Mouse (Mus musculus): Measurements from ENCODE around the gene Sipa1l2. TPM values are rescaled to one million over a fixed set of nuclear protein-coding genes. Genes with fewer than 3 reads are reported as not detected.

Gene Sipa1l2
- total RNA-seq, 2 experiments from 2014 or later = 36.4 to 40.7 TPM

DNA sequence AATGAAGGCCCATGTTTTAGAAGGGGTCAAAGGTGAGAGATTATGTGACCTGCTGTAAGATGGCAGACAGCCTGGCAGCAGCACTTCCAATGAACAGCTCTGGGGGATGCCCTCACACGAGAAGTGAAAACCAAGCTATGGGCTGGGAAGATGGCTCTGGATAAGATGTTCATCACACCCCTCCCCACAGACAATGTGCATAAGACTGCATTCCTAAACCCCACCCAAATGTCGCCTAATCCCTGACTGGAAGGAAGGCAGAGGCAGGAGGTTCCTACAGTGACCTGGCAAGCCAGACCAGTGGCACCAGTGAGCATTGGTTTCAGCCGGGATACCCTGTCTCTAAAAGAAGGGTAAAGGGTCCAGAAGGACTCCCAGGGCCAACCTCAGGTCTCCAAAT lies 83.9 kb downstream of the Sipa1l2 start:
- intact Hi-C loops (cut with DNase I) = no loop called here
- DNase-seq = no peak

DNA sequence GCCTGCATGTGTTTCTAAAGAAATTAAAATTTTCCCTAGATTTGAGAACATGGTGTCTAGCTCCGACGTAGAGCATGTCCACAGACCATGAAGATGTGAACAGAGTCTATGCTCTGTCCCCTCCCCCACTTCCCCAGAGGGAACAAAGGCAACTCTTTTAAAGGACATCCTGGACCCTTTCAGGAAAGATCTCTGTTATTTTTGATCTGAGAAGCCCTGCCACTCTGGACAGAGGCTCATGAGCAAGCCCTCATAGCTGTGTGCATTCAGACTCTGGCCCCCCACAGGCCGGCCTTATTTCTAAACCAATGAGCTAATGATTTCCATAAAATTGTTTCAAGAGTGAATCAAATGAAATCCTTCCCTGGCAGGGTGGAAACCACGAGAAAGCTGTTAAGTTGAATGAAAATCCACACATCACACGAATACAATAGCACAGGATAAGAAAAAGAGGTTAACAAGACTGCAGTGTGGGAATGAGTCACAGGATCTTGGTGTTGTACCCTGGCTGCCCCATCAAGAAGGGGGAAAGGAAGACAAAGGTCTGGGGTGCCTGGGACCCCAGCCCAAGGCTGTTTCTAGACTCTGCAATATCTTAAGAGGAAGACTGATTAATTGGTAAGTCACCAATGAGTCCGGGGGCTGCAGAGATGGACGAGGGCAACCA lies 84.9 kb downstream of the Sipa1l2 start:
- intact Hi-C loops (cut with DNase I) = no loop called here
- DNase-seq = no peak

GRCm38 (mm10) chr8:125482491-125483096 lies 87.0 kb downstream of the Sipa1l2 start:
- intact Hi-C loops (cut with DNase I) = no loop called here
- DNase-seq = no peak

DNA sequence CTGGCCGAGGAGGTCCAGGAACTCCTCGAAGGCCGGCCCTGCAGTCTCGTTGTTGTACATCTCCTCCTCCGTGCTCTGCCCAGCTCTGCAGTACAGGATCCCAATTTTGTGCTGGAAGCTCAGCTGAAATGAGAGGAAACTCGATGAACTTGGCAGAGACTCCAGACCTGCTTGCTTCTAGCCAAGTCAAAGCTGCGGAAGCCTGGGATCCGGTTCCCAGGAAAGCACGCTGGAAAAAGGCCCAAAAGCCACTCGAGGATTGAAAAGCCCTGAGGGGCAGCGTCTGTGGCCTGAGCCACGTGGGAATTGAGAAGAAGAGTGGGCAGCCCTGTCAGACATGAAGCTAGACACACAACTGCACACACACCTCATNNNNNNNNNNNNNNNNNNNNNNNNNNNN lies 94.7 kb downstream of the Sipa1l2 start:
- peak; percentile 64 to 71 for DNase-seq
- intact Hi-C loops (cut with DNase I) = loop anchor here (5.0 kb wide), 1 partner anchor 47 kb away; no protein-coding TSS in a partner anchor

DNA sequence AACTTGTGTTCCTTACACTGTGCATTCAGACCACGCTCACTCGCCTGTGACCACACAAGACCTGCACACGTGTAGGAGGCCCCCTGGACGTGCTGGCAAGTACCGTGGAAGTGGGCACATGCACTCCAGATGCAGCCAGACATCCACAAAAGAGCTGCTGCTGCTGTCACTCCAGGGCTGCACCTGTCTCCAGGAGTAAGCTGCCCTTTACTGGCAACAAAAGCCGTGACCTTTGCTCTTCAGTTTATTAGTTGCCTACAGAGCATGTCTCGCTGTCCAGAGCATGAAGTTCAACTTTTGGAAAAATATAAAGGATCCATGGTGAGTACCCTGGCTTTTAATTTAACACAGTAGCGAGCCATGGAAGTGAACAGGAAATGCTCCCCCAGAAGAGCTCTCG lies 98.2 kb downstream of the Sipa1l2 start:
- no peak for DNase-seq
- intact Hi-C loops (cut with DNase I) = loop anchor here (5.0 kb wide), 1 partner anchor 51 kb away; no protein-coding TSS in a partner anchor

DNA sequence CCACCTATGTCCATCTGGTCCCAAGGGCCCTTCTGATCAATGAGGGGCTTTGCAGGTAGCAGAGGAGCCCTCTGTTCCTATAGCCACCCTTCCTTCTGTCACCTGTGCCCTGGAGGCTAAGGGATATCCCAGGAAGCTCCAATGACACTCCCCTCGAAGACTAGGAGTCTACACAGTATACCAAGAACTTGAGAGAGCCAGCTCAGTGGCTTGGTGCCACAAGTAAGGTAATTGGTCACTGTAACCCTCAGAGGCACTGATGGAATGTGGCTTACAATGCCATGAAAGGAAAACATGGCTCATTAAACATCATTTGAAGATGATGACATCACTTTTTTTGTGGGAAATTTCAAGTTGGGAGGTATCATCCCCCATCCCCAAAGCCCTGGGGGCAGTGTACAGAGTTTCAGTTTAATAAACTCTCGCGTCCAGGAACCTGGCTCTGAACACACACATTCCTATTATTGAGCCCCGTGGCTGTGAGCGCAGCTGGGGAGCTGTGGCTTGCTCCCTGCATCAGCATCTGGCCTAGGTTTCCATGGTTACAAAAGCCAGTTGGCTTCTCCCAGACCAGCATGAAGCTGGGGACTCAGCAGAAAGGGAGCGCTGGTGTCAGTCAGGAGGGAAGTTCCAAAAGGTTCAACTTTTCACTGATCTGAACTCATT lies 104.3 kb downstream of the Sipa1l2 start:
- intact Hi-C loops (cut with DNase I) = no loop called here
- DNase-seq = peak in 1 of 2 experiments; percentile 18

- intact Hi-C loops (cut with DNase I) = loop anchor here (5.0 kb wide), 1 partner anchor 104 kb away; the partner anchor contains the start of gene Sipa1l2
- no peak for DNase-seq
These were observed 106.7 kb downstream of the Sipa1l2 start for GRCm38 (mm10) chr8:125462901-125463300.

DNA sequence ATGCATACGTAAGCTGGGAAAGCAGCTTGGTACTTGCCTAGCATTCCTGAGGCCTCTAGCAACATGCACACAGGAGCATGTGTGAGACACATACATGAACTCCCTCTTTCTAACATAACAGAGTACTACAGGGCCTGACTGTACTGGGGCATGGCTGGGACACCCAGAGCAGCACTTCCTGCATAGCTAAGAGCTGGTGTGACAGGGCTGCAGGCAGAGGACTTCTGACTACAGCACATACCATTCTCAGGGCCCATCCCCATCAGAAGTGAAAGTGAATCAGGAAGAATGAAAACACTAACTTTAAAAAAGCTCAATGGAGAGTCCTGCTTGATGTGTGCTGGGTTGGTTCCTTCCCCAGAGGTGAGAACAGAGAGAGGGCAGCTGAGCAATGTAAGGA lies 108.1 kb downstream of the Sipa1l2 start:
- intact Hi-C loops (cut with DNase I) = loop anchor here (5.0 kb wide), 1 partner anchor 106 kb away; the partner anchor contains the start of gene Sipa1l2
- peak in 1 of 2 experiments; percentile 21 for DNase-seq

- DNase-seq = no peak
- intact Hi-C loops (cut with DNase I) = loop anchor here (5.0 kb wide), 1 partner anchor 107 kb away; the partner anchor contains the start of gene Sipa1l2
These were observed 109.0 kb downstream of the Sipa1l2 start for GRCm38 (mm10) chr8:125460602-125461001.

GRCm38 (mm10) chr8:125449048-125449447 lies 120.6 kb downstream of the Sipa1l2 start:
- intact Hi-C loops (cut with DNase I) = no loop called here
- DNase-seq = no peak

DNA sequence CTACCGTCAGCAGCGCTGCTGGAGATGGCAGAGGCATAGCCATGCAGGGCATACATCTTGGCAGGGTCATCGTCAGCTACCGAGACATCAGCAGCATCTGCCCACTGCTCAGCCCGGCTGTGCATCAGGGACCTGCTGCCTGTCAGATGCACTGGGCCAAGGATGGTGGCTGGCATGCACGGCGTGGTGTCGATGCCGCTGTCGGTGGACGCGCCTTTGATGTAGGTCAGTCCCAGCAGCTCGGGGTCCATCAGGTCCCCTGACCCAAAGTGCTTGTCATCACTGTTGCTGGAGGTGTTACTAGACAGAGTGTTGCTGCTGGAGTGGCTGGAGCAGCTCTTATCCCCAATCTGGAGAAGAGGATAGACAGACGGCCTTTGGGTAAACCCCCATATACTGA lies 122.1 kb downstream of the Sipa1l2 start:
- intact Hi-C loops (cut with DNase I) = no loop called here

DNA sequence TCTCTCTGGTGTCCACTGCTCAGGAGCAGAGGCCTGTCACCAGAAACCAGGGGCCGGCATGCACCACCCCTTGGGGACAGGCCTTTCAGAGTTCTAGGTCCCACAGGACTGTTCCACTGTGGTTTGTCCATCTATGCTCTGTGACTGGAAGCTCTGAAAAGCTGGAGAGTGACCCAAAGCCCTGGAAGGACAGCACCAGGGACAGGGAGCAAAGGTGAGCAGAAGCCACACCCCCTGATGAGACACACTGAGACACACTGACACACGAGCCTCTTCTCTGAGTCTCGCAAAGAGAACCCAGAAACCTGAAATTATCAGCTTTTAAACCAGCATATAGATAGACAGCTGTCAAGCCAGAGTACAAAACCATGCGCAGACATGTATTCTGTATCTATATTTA lies 123.4 kb downstream of the Sipa1l2 start:
- intact Hi-C loops (cut with DNase I) = no loop called here

More for the DNA sequence above, 122.1 kb downstream of the Sipa1l2 start:
- no peak for DNase-seq

DNA sequence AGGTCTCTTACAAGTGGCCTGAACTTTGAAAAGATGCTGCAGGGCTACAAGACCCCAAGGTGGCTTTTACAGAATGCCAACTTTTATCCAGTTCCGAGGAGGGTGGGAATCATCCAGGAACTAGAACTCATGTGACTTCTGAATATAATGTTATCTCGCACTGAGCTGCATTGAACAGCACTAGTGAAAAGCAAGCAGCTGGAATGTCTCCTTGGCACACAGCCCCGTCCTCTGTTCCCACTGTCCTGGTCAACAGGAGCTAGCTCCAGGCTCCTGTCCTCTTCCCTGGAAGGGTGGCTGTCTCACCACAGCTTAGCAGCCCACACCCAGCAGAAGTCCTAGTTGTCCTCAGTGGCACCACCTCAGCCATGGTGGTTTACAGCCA lies 124.4 kb downstream of the Sipa1l2 start:
- intact Hi-C loops (cut with DNase I) = no loop called here
- DNase-seq = peak; percentile 68 to 72

More for the DNA sequence above, 123.4 kb downstream of the Sipa1l2 start:
- no peak for DNase-seq

DNA sequence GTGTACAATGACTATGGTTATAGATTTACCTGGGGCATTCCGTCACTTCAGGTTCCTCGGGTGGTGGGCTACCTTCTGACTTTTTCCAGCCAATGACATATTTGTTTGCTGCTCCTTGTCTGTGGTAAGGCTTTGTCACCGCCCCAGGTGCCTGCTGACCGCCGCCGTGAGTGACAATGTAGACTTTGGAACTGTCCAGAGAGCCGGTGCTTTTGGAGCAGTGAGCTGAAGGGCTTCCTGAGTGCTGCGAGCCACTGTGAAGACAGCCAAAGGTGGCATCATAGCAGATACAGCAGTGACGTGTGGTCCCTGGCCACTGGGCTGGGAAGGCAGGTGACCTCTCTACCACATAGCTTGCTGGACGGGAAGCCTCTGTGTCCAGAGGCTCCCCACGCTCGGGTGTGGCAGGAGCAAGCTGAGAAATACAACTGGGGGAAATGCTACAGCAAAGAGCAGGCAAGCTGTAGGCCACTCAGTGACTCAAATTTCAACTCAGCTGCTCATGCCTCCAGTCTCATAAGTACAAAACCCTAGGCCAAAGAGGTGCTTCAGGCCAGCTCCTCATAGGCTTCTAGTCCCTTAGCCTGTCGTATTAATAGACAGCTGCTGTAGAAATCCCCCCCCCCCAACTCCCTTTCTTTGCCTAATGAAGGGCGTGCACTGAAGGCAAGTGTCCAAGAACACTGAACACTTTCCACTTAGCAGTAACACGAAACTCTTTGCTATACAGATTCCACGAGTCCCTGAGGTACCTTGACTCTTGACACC lies 125.0 kb downstream of the Sipa1l2 start:
- intact Hi-C loops (cut with DNase I) = loop anchor here (5.0 kb wide), 1 partner anchor 147 kb away; no protein-coding TSS in a partner anchor
- DNase-seq = no peak

DNA sequence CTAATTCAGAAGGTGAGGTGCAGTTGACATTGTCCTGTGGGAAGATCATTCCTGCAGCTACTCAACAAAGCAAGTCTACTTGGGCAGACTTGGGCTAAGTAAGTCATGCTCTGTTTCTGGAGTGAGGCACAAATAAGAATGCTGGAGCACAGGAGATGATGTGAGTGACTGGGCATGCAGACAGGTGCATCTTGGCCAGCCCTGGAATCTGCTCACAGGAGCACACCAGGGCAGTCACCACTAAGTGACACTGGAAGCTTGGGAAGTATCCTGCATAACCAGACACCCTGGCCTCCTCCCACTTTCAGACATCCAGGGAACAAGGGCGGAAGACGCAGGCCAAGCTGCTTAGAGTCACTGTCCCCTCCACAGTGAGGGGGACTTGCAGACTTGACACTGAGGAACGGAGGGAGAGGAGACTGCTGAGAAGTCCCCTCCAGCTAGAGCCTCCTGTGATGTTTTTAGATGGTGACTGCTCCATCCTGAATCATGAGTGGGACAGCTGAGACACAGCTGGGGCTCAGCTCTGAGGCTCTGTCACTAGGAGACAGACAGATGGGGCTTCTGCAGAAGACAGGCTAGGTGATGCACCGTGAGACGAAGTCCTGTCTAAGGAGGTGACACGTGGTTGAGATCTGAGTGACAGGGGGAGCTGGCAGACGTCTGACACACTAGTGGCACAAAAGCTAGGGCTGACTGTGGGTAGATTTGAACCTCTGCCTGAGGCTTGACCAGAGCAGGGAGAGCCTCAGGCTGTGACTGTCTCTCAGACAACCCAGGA lies 134.1 kb downstream of the Sipa1l2 start:
- intact Hi-C loops (cut with DNase I) = no loop called here
- DNase-seq = no peak

GRCm38 (mm10) chr8:125434151-125434550 lies 135.5 kb downstream of the Sipa1l2 start:
- no peak for DNase-seq
- intact Hi-C loops (cut with DNase I) = no loop called here

DNA sequence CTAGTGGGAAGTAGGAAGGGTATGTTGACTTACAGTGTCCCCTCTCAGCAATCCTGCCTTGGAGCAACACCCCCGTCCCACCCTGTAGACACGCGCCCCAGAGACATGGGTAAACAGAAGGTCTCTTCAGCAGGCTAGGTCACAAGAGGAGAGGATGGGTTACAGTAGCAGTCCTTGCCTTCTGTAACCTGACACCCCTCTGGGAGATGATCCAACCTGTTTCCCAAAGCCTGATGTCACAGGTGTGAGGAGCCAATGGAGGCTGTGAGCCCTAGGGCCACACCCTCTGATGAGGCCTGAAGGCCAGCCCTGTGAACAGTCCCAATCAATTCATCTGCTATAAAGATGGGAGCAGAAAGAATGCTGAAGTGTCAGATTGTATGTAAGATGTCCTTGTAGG lies 138.3 kb downstream of the Sipa1l2 start:
- peak in 1 of 2 experiments; percentile 30 for DNase-seq
- intact Hi-C loops (cut with DNase I) = no loop called here

- no peak for DNase-seq
- intact Hi-C loops (cut with DNase I) = no loop called here
These were observed 138.8 kb downstream of the Sipa1l2 start for GRCm38 (mm10) chr8:125430796-125431195.

DNA sequence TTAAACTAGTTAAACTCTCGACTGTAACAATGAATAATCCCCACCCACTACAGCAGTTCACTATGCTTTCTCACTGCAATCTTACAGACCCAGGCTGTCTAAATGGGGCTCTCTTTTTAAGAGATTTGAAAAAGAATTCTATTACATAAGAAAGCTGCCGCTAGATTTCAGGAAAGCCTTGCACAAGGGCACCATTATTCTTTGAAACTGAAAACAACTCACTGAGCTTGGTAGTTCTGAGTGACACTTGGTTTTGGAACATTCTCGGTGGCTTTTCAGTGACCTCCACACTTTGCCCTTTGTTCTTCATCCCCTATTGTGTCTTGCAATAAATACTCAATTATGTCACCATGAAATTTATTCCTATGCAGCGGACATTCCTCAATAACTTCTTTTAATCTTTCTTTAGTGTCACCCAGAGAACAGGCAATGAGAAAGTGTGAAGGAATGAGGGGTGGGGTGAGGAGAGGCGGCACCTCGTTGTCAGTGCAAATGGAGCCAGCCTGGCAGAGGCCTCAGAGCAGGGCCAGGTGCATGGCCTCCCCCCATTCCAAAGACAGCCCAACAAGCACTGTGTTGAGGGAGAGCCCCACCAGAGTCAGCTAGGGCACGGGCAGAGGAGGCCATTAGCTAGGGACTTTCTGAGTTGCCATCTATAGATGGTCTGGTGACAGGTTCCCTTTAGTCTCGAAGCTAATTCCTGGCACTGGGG lies 140.5 kb downstream of the Sipa1l2 start:
- DNase-seq = no peak
- intact Hi-C loops (cut with DNase I) = no loop called here
